Mouse (Mus musculus): ENCODE data around the gene Cym.

GRCm38 (mm10) chr3:107172556-107172955 lies 49.0 kb downstream of the Cym start:
- TF ChIP-seq CTCF (IDR thresholded peaks at IDR 0.05; ENCODE audit: borderline replicate concordance, insufficient read depth, low read depth, low read length): no peak
- no peak for TF ChIP-seq POLR2A (IDR thresholded peaks at IDR 0.05; ENCODE audit: borderline replicate concordance, insufficient read depth, low read length)
